Mouse (Mus musculus) liver, embryonic 15.5 days (tissue): Measurements from ENCODE around the gene Osbpl9. TPM values are rescaled to one million over a fixed set of nuclear protein-coding genes. Genes with fewer than 3 reads are reported as not detected.

ENCODE experiments used
- ATAC-seq: fragments of 200-750 bp; cut with Nextera tagmentation; 2 replicates; pipeline ENCODE4 v1.8.0; 2017; ENCODE audit warnings: moderate number of reproducible peaks, mild to moderate bottlenecking, moderate library complexity; ENCODE audit not compliant: insufficient read depth
- H3K27ac ChIP-seq: fragments of 300-500 bp; sonication (generic); replicated peaks from 2 replicates; pipeline ENCODE4 v1.5.1; 2015; ENCODE audit warnings: mild to moderate bottlenecking, inconsistent platforms
- H3K27me3 ChIP-seq: fragments of 300-500 bp; sonication (generic); 2 replicates; pipeline ENCODE4 v1.6.1; 2015; ENCODE audit warnings: mild to moderate bottlenecking, inconsistent platforms
- H3K36me3 ChIP-seq: fragments of 300-500 bp; sonication (generic); replicated peaks from 2 replicates; pipeline ENCODE4 v1.6.1; 2015; ENCODE audit warnings: moderate library complexity, mild to moderate bottlenecking, inconsistent platforms
- H3K4me1 ChIP-seq: fragments of 300-500 bp; sonication (generic); replicated peaks from 2 replicates; pipeline ENCODE4 v1.6.1; 2015; ENCODE audit warnings: inconsistent platforms
- H3K4me2 ChIP-seq: fragments of 300-500 bp; sonication (generic); 2 replicates; pipeline ENCODE4 v1.6.1; 2015; ENCODE audit warnings: moderate library complexity, mild to moderate bottlenecking, inconsistent platforms
- H3K4me3 ChIP-seq: fragments of 300-500 bp; sonication (generic); replicated peaks from 2 replicates; pipeline ENCODE4 v1.5.1; 2015; ENCODE audit warnings: mild to moderate bottlenecking, inconsistent platforms
- H3K9ac ChIP-seq: fragments of 300-500 bp; sonication (generic); 2 replicates; pipeline ENCODE4 v1.6.1; 2015; ENCODE audit warnings: moderate library complexity, mild to moderate bottlenecking, inconsistent platforms
- H3K9me3 ChIP-seq: fragments of 300-500 bp; sonication (generic); replicated peaks from 2 replicates; pipeline ENCODE4 v1.6.1; 2016; ENCODE audit warnings: inconsistent platforms
- WGBS: fragments of 180-500 bp; shearing (Covaris S2); methylation state at CpG from one replicate; pipeline ENCODE4 v1.1.7; 2015; ENCODE audit warnings: mixed read lengths; ENCODE audit not compliant: insufficient replicate concordance; 5-methylcytosine and 5-hydroxymethylcytosine counted together
- polyA plus RNA-seq: library from polyadenylated mRNA; unstranded; fragments of >200 nt; fragmentation: Nextera tagmentation; extraction: Ambion mirVana; gene quantifications from 2 replicates; pipeline ENCODE4 v1.2.1, GENCODE M21; 2015

The Osbpl9 gene
- polyA plus RNA-seq, 1 experiment from 2014 or later = 25.1 TPM

- 0 out of 2 replicates have a peak, but pooled peaks cover 3% of the 10 kb centered on the region for H3K36me3 ChIP-seq
- no peak overlapping the region for H3K4me3 ChIP-seq
- H3K4me2 ChIP-seq = no peak overlapping the region
- no peak overlapping the region for H3K27ac ChIP-seq
- H3K4me1 ChIP-seq = no peaks in the 10 kb centered on the region
- H3K27me3 ChIP-seq = no peaks in the 10 kb centered on the region
- 47% methylated on average over 24 of the region's 24 CpGs for WGBS
- H3K9ac ChIP-seq = no peak overlapping the region
- ATAC-seq = no peak
- H3K9me3 ChIP-seq = no peaks in the 10 kb centered on the region
These were observed 45.4 kb downstream of the Osbpl9 start for GRCm38 (mm10) chr4:109156481-109157261.

- H3K36me3 ChIP-seq = 0 out of 2 replicates have a peak, but pooled peaks cover 3% of the 10 kb centered on the region
- no peaks in the 10 kb centered on the region for H3K27me3 ChIP-seq
- no peak for ATAC-seq
- H3K4me2 ChIP-seq = no peak overlapping the region
- H3K4me1 ChIP-seq = no peaks in the 10 kb centered on the region
- H3K4me3 ChIP-seq = no peak overlapping the region
- H3K9ac ChIP-seq = no peak overlapping the region
- no peaks in the 10 kb centered on the region for H3K9me3 ChIP-seq
- H3K27ac ChIP-seq = no peak overlapping the region
- 72% methylated on average over 6 of the region's 6 CpGs for WGBS
These were observed 46.0 kb downstream of the Osbpl9 start for GRCm38 (mm10) chr4:109156073-109156472.

GRCm38 (mm10) chr4:109150214-109150613, 51.9 kb downstream of the Osbpl9 start:
- H3K27ac ChIP-seq = no peak overlapping the region
- no peak overlapping the region for H3K4me3 ChIP-seq
- no peak overlapping the region for H3K4me2 ChIP-seq
- H3K9ac ChIP-seq = no peak overlapping the region
- no peak for ATAC-seq
- 0 out of 2 replicates have a peak, but pooled peaks cover 2% of the 10 kb centered on the region for H3K4me1 ChIP-seq
- no peaks in the 10 kb centered on the region for H3K9me3 ChIP-seq
- 0 out of 2 replicates have a peak, but pooled peaks cover 3% of the 10 kb centered on the region for H3K36me3 ChIP-seq
- WGBS = 59% methylated on average over 2 of the region's 2 CpGs
- H3K27me3 ChIP-seq = no peaks in the 10 kb centered on the region

- H3K9ac ChIP-seq = no peak overlapping the region
- no peak overlapping the region for H3K4me3 ChIP-seq
- H3K9me3 ChIP-seq = no peaks in the 10 kb centered on the region
- no peak overlapping the region for H3K27ac ChIP-seq
- ATAC-seq = no peak
- H3K27me3 ChIP-seq = no peaks in the 10 kb centered on the region
- 33% methylated on average over 2 of the region's 2 CpGs for WGBS
- H3K4me1 ChIP-seq = 0 out of 2 replicates have a peak, but pooled peaks cover 2% of the 10 kb centered on the region
- no peak overlapping the region for H3K4me2 ChIP-seq
- 0 out of 2 replicates have a peak, but pooled peaks cover 3% of the 10 kb centered on the region for H3K36me3 ChIP-seq
These were observed 52.7 kb downstream of the Osbpl9 start for GRCm38 (mm10) chr4:109149411-109149810.

- no peak overlapping the region for H3K4me2 ChIP-seq
- ATAC-seq = no peak
- H3K9me3 ChIP-seq = no peaks in the 10 kb centered on the region
- H3K9ac ChIP-seq = no peak overlapping the region
- 53% methylated on average over 11 of the region's 11 CpGs for WGBS
- no peaks in the 10 kb centered on the region for H3K27me3 ChIP-seq
- no peak overlapping the region for H3K4me3 ChIP-seq
- 0 out of 2 replicates have a peak, but pooled peaks cover 3% of the 10 kb centered on the region for H3K36me3 ChIP-seq
- no peak overlapping the region for H3K27ac ChIP-seq
- 0 out of 2 replicates have a peak, but pooled peaks cover 5% of the 10 kb centered on the region for H3K4me1 ChIP-seq
These were observed 54.6 kb downstream of the Osbpl9 start for GRCm38 (mm10) chr4:109147278-109148038.

GRCm38 (mm10) chr4:109143091-109143490, 59.0 kb downstream of the Osbpl9 start:
- ATAC-seq = no peak
- no peak overlapping the region for H3K27ac ChIP-seq
- WGBS = 68% methylated on average over 1 of the region's 1 CpGs
- no peaks in the 10 kb centered on the region for H3K9me3 ChIP-seq
- H3K4me1 ChIP-seq = 0 out of 2 replicates have a peak, but pooled peaks cover 9% of the 10 kb centered on the region
- no peaks in the 10 kb centered on the region for H3K27me3 ChIP-seq
- no peak overlapping the region for H3K4me2 ChIP-seq
- no peaks in the 10 kb centered on the region for H3K36me3 ChIP-seq
- H3K4me3 ChIP-seq = no peak overlapping the region
- no peak overlapping the region for H3K9ac ChIP-seq

- no peak overlapping the region for H3K9ac ChIP-seq
- H3K27ac ChIP-seq = no peak overlapping the region
- H3K4me1 ChIP-seq = peaks cover 13% of the 10 kb centered on the region
- H3K9me3 ChIP-seq = no peaks in the 10 kb centered on the region
- 39% methylated on average over 4 of the region's 4 CpGs for WGBS
- no peak overlapping the region for H3K4me3 ChIP-seq
- ATAC-seq = no peak
- H3K27me3 ChIP-seq = no peaks in the 10 kb centered on the region
- no peaks in the 10 kb centered on the region for H3K36me3 ChIP-seq
- H3K4me2 ChIP-seq = no peak overlapping the region
These were observed 63.5 kb downstream of the Osbpl9 start for GRCm38 (mm10) chr4:109138551-109138950.

GRCm38 (mm10) chr4:109136475-109137125, 65.5 kb downstream of the Osbpl9 start:
- no peaks in the 10 kb centered on the region for H3K27me3 ChIP-seq
- H3K36me3 ChIP-seq = no peaks in the 10 kb centered on the region
- 46% methylated on average over 7 of the region's 7 CpGs for WGBS
- H3K4me1 ChIP-seq = peaks cover 13% of the 10 kb centered on the region
- no peak overlapping the region for H3K4me3 ChIP-seq
- no peak overlapping the region for H3K4me2 ChIP-seq
- no peak overlapping the region for H3K9ac ChIP-seq
- no peak for ATAC-seq
- no peaks in the 10 kb centered on the region for H3K9me3 ChIP-seq
- no peak overlapping the region for H3K27ac ChIP-seq

- Histone ChIP-seq H3K9me3 (no peaks in the 10 kb centered on the region), H3K36me3 (no peaks in the 10 kb centered on the region), H3K4me1 (peaks cover 13% of the 10 kb centered on the region), H3K27me3 (no peaks in the 10 kb centered on the region), H3K27ac (no peak overlapping the region), H3K9ac (no peak overlapping the region), H3K4me2 (no peak overlapping the region), H3K4me3 (no peak overlapping the region)
- no peak for ATAC-seq
- 68% methylated on average over 3 of the region's 3 CpGs for WGBS
These were observed 67.1 kb downstream of the Osbpl9 start for GRCm38 (mm10) chr4:109134955-109135354.

- Histone ChIP-seq H3K4me3 (no peak overlapping the region), H3K27ac (no peak overlapping the region), H3K9ac (no peak overlapping the region), H3K27me3 (no peaks in the 10 kb centered on the region), H3K36me3 (no peaks in the 10 kb centered on the region), H3K9me3 (no peaks in the 10 kb centered on the region), H3K4me2 (no peak overlapping the region), H3K4me1 (0 out of 2 replicates have a peak, but pooled peaks cover 3% of the 10 kb centered on the region)
- no peak for ATAC-seq
- 78% methylated on average over 10 of the region's 10 CpGs for WGBS
These were observed 70.7 kb downstream of the Osbpl9 start for GRCm38 (mm10) chr4:109131256-109131872.
